Mouse (Mus musculus) thymus, postnatal 36 days (tissue): ENCODE data around the gene Slc39a11.
"Not testable (repeated sequence)": the region's sequence is repeated elsewhere in the genome, so short reads cannot be mapped to it uniquely, and the experiment has no call there.

Source experiments
- DNase-seq, 2 experiments: peaks; one replicate each; pipeline ENCODE4 v3.0.0; 2022; ENCODE audit warnings: mixed read lengths in 2 of 2

Gene Slc39a11

DNA sequence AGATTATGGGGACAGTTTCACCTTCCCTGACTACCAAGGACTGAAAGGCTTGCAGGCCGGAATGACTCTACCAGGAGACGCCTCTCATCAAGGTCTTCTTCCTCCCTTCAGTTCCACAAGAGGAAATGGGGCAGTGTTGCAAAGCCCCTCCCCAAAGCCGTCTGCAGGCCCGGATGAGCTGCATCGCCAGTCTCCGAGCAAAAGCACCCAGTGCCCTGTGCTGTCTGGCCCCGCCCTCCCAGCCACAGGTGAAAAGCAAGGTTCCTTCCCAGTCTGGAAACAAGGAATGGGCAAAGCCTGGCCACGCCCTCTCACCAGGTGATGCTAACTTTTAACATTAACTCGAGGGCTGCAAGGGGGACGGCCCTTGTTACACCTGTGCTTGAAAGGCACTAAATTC is 16.8 kb upstream of the Slc39a11 start:
- DNase-seq: peak; percentile 29 to 60

GRCm38 (mm10) chr11:113666205-113666604 is 16.3 kb upstream of the Slc39a11 start:
- DNase-seq: no peak

DNA sequence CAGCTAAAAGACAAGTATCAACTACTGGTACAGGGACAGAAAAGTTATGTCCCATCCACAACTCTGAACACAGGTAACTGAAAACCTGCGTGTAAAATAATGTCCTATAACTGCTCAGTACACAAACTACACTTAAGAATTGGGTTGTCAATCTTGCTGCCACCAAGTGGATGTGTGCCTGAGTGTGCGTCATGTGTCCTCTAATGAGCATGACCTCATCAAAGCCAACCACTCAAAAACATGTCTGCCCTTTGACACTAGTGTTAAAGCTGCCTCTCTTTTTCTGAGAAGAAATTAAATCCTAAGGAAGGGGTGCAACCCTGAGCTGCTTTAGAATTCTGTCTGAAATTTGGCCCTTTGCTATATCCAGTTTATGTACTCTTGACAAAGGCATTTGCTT is 14.4 kb upstream of the Slc39a11 start:
- DNase-seq: no peak

GRCm38 (mm10) chr11:113661835-113662351 is 12.0 kb upstream of the Slc39a11 start:
- no peak for DNase-seq

- no peak for DNase-seq
Observed at GRCm38 (mm10) chr11:113660940-113661339, 11.1 kb upstream of the Slc39a11 start.

DNA sequence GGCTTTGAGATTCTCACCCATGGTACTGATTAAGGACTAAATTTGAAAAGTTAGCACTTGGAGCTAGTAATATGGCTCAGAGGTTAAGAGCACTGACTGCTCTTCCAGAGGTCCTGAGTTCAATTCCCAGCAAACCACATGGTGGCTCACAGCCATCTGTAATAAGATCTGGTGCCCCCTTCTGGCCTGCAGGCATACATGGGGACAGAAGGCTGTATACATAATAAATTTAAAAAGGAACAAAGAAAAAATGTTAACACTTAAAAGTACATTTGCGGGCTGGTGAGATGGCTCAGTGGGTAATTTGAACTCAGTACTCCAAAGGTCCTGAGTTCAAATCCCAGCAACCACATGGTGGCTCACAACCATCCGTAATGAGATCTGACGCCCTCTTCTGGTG is 10.3 kb upstream of the Slc39a11 start:
- DNase-seq: not testable (repeated sequence)

- no peak for DNase-seq
Observed at GRCm38 (mm10) chr11:113658763-113659162, 8.9 kb upstream of the Slc39a11 start.

- no peak for DNase-seq
Observed at GRCm38 (mm10) chr11:113658319-113658718, 8.4 kb upstream of the Slc39a11 start.

DNA sequence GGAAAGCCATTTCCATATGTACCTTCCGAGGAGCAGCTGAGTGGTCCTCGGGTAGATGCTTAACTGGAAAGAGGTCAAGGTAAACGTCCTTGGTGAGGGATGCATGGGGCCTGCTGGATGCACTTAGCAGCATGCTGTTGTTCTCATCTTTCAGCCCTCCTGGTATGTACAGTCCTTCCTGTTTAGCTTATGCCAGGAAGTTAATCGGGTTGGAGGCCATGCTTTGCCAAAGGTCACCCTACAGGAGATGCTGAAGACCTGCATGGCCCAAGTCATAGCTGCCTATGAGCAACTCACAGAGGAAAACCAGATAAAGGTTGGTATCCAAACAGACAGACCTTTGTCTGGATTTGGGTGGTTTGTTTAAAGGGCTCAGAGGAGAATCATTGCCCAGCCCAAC is 7.3 kb upstream of the Slc39a11 start:
- DNase-seq: no peak

- no peak for DNase-seq
Observed at GRCm38 (mm10) chr11:113656511-113656932, 6.6 kb upstream of the Slc39a11 start.

GRCm38 (mm10) chr11:113654561-113655270 is 4.8 kb upstream of the Slc39a11 start:
- DNase-seq: no peak

DNA sequence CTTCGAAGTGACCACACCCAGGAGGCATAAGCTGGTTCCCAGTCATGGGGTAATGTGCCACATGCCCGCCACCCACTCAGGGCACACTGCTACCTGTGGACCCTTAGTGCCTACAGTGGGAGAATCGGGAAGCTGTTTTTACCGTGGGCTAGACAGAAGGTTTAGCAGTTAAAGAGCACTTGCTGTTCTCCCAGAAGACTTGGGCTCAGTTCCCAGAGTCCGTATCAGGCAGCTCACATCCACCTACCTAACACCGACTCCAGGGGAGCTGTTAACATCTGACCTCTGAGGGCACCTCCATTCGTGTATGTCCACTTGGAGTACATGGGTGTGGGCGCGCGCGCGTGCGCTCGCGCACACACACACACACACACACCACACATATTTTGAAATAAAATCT is 4.2 kb upstream of the Slc39a11 start:
- no peak for DNase-seq

GRCm38 (mm10) chr11:113652516-113652915 is 2.6 kb upstream of the Slc39a11 start:
- DNase-seq: no peak

- peak; percentile 45 to 58 for DNase-seq
Observed at GRCm38 (mm10) chr11:113651907-113652273, 2.0 kb upstream of the Slc39a11 start.

GRCm38 (mm10) chr11:113651206-113651906 is 1.5 kb upstream of the Slc39a11 start:
- DNase-seq: no peak

- DNase-seq: peak in 1 of 2 experiments; percentile 27
Observed at GRCm38 (mm10) chr11:113648690-113649352, 1.1 kb downstream of the Slc39a11 start, which contains the start of gene Cog1. TSS of gene Cog1 (plus strand) at chr11:113649169.

DNA sequence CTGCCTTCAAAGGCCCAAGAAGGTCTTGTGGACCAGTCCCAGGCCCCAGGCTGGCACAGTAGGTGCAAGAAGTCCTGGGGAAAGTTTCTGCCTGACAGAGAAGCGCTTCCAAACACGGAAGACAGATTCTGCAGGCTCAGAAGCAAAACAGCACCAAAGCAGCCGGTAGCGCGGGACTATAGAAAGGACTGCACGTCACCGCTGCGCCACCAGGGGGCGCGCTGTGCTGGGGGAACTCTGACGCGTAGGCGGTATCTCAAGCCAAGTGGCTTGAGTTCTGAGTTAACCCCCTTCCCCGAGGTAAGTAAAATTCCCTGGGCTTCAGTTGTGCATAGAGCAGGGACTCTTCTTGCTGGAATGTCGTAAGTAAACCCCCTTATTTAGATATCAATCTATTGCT is 1.7 kb downstream of the Slc39a11 start:
- peak; percentile 81 to 86 for DNase-seq

DNA sequence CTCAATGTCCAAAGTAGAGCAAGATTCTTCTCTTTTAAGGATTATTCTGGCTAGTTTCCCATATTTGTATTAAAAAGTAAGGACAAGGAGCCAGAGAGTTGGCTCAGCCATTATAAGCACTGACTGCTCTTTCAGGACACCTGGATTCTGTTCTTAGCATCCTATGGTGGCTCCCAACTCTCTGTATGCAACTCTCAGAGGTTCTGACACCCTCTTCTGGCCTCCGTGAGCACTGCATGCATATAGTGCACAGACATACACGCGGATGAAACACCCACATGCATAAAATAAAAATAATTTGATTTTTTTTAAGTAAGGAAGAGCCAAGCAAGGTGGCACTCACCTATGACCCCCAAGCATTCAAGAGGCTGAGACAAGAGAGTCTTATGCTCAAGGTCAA is 4.7 kb downstream of the Slc39a11 start:
- no peak for DNase-seq

- no peak for DNase-seq
Observed at GRCm38 (mm10) chr11:113638680-113639079, 11.2 kb downstream of the Slc39a11 start.

DNA sequence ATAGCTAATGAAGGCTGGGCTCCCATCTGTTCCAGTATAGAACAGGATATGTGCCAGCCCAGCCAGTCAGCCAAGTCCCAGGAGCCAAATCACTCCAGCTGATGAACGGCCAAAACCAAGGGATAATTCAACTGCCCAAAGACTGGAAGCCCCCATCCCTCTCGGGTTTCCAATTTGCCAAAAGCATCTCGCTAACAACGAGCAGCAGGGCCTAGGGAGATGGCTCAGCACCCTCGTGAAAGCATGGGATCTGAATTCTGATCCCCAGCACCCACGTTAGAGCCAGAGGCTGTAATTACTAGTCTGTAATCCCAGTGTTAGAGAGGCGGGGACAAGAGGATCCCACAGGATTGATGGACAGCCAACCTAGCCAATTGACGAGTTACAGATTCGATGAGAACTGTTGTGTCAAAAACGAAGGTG is 15.2 kb downstream of the Slc39a11 start:
- no peak for DNase-seq

- DNase-seq: no peak
Observed at GRCm38 (mm10) chr11:113633398-113633797, 16.5 kb downstream of the Slc39a11 start.

DNA sequence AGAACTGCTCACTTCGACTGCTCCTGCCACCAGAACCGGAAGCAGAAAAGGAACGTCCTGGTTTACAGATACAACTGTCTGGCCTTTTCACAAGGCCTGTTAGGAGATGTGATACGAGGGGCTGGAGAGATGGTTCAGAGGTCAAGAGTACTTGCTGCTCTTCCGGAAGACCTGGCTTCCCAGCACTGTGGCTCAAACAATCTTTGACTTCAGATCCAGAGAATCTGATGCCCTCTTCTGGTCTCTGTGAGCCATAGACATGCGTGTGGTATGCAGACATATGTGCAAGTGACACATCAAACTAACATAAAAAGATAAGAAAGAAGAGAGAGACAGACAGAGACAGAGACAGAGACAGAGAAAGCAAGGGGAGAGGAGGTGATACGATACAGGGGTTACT is 17.6 kb downstream of the Slc39a11 start:
- DNase-seq: no peak

DNA sequence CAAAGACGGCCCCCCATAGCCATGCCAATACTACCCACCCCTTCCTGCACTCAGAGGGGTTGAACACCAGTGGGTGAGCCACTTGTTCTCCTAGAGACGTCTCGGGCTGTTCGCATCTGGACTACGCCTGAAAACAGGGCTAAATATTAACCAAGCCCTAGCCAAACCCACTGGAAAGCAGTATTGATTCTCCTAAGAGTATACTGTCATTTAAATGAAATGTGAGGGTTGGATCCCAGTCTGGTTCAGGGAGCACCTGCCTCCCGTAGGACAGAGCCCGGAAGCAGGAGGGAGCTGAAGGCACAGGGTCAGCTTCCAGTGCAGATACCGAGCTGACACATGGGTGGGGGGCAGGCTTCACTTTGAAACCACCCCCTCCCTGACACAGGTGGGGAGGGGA is 18.0 kb downstream of the Slc39a11 start:
- DNase-seq: no peak

- no peak for DNase-seq
Observed at GRCm38 (mm10) chr11:113631302-113631701, 18.6 kb downstream of the Slc39a11 start.
